Mouse (Mus musculus): ENCODE results near the gene Leo1. TPM values are rescaled to one million over a fixed set of nuclear protein-coding genes. Genes with fewer than 3 reads are reported as not detected.

Gene Leo1
- 46.8 and 49.2 TPM in 2 replicates for polyA plus RNA-seq (2015; fragmentation: Nextera tagmentation; extraction: Ambion mirVana)

GRCm38 (mm10) chr9:75440796-75441666 lies at the start of gene Leo1:
Gene Leo1 (plus strand): TSS chr9:75441524.
- Histone ChIP-seq H3K9me3 (no peaks in the 10 kb centered on the region), H3K9ac (replicated peaks) (peak within 1 kb of the TSS; percentile 90), H3K4me2 (replicated peaks) (peak within 1 kb of the TSS; percentile 89), H3K36me3 (peaks cover 14% of the 10 kb centered on the region), H3K27me3 (no peaks in the 10 kb centered on the region), H3K4me1 (replicated peaks) (peaks cover 15% of the 10 kb centered on the region), H3K4me3 (replicated peaks) (peak within 1 kb of the TSS; percentile 81), H3K27ac (peak within 1 kb of the TSS; percentile 84)
- WGBS: under 1% methylated on average over 45 of the region's 45 CpGs
- peak; percentile 95 for ATAC-seq

- ATAC-seq: no peak
- 81% methylated on average over 12 of the region's 12 CpGs for WGBS
- H3K9me3 ChIP-seq: no peaks in the 10 kb centered on the region
- H3K4me3 ChIP-seq (replicated peaks): no peak overlapping the region
- peaks cover 88% of the 10 kb centered on the region for H3K36me3 ChIP-seq
- H3K4me2 ChIP-seq (replicated peaks): no peak overlapping the region
- H3K27ac ChIP-seq: no peak overlapping the region
- H3K4me1 ChIP-seq (replicated peaks): no peaks in the 10 kb centered on the region
- H3K27me3 ChIP-seq: no peaks in the 10 kb centered on the region
- no peak overlapping the region for H3K9ac ChIP-seq (replicated peaks)
These were observed 48.1 kb upstream of the Leo1 start for GRCm38 (mm10) chr9:75393251-75393650.

- Histone ChIP-seq H3K36me3 (peaks cover 65% of the 10 kb centered on the region), H3K27me3 (no peaks in the 10 kb centered on the region), H3K9ac (replicated peaks) (no peak overlapping the region), H3K4me1 (replicated peaks) (peaks cover 6% of the 10 kb centered on the region; the same call in 1 of the 2 replicates), H3K4me2 (replicated peaks) (no peak overlapping the region), H3K4me3 (replicated peaks) (no peak overlapping the region), H3K27ac (no peak overlapping the region), H3K9me3 (no peaks in the 10 kb centered on the region)
- no peak for ATAC-seq
- 96% methylated on average over 6 of the region's 6 CpGs for WGBS
These were observed 45.4 kb upstream of the Leo1 start for GRCm38 (mm10) chr9:75395971-75396370.

GRCm38 (mm10) chr9:75399069-75399468 lies 42.3 kb upstream of the Leo1 start:
- Histone ChIP-seq H3K9ac (replicated peaks) (no peak overlapping the region), H3K27ac (no peak overlapping the region), H3K4me1 (replicated peaks) (peaks cover 34% of the 10 kb centered on the region), H3K9me3 (no peaks in the 10 kb centered on the region), H3K36me3 (peaks cover 35% of the 10 kb centered on the region), H3K27me3 (no peaks in the 10 kb centered on the region), H3K4me2 (replicated peaks) (no peak overlapping the region), H3K4me3 (replicated peaks) (no peak overlapping the region)
- no peak for ATAC-seq
- WGBS: 95% methylated on average over 4 of the region's 4 CpGs

- no peak overlapping the region for H3K4me2 ChIP-seq (replicated peaks)
- H3K27me3 ChIP-seq: no peaks in the 10 kb centered on the region
- H3K4me3 ChIP-seq (replicated peaks): no peak overlapping the region
- peaks cover 47% of the 10 kb centered on the region for H3K4me1 ChIP-seq (replicated peaks)
- H3K27ac ChIP-seq: no peak overlapping the region
- 70% methylated on average over 5 of the region's 5 CpGs for WGBS
- no peaks in the 10 kb centered on the region for H3K9me3 ChIP-seq
- no peak overlapping the region for H3K9ac ChIP-seq (replicated peaks)
- H3K36me3 ChIP-seq: peaks cover 21% of the 10 kb centered on the region
- no peak for ATAC-seq
These were observed 40.7 kb upstream of the Leo1 start for GRCm38 (mm10) chr9:75400639-75401038.

- WGBS: 87% methylated on average over 20 of the region's 20 CpGs
- Histone ChIP-seq H3K9me3 (no peaks in the 10 kb centered on the region), H3K27ac (0 out of 2 replicates have a peak overlapping the region, but pooled peaks have one; percentile 25), H3K27me3 (no peaks in the 10 kb centered on the region), H3K36me3 (peaks cover 11% of the 10 kb centered on the region), H3K4me2 (replicated peaks) (no peak overlapping the region), H3K4me3 (replicated peaks) (no peak overlapping the region), H3K9ac (replicated peaks) (no peak overlapping the region), H3K4me1 (replicated peaks) (peaks cover 59% of the 10 kb centered on the region)
- no peak for ATAC-seq
These were observed 39.5 kb upstream of the Leo1 start for GRCm38 (mm10) chr9:75401593-75402504.

- Histone ChIP-seq H3K4me3 (replicated peaks) (no peak overlapping the region), H3K4me2 (replicated peaks) (no peak overlapping the region), H3K9ac (replicated peaks) (no peak overlapping the region), H3K9me3 (no peaks in the 10 kb centered on the region), H3K36me3 (no peaks in the 10 kb centered on the region), H3K4me1 (replicated peaks) (peaks cover 73% of the 10 kb centered on the region), H3K27ac (no peak overlapping the region), H3K27me3 (no peaks in the 10 kb centered on the region)
- no peak for ATAC-seq
- WGBS: 81% methylated on average over 3 of the region's 3 CpGs
These were observed 37.8 kb upstream of the Leo1 start for GRCm38 (mm10) chr9:75403520-75403919.

GRCm38 (mm10) chr9:75406121-75406520 lies 35.2 kb upstream of the Leo1 start:
- Histone ChIP-seq H3K9me3 (no peaks in the 10 kb centered on the region), H3K4me3 (replicated peaks) (no peak overlapping the region), H3K27me3 (no peaks in the 10 kb centered on the region), H3K36me3 (no peaks in the 10 kb centered on the region), H3K27ac (no peak overlapping the region), H3K4me2 (replicated peaks) (no peak overlapping the region), H3K9ac (replicated peaks) (no peak overlapping the region), H3K4me1 (replicated peaks) (peaks cover 76% of the 10 kb centered on the region)
- WGBS: 91% methylated on average over 2 of the region's 2 CpGs
- no peak for ATAC-seq

GRCm38 (mm10) chr9:75407803-75408202 lies 33.5 kb upstream of the Leo1 start:
- Histone ChIP-seq H3K4me1 (replicated peaks) (peaks cover 63% of the 10 kb centered on the region), H3K27ac (no peak overlapping the region), H3K9ac (replicated peaks) (peak overlapping the region; percentile 61)

GRCm38 (mm10) chr9:75408204-75408826 lies 33.0 kb upstream of the Leo1 start:
- 4% methylated on average over 11 of the region's 11 CpGs for WGBS
- Histone ChIP-seq H3K9me3 (no peaks in the 10 kb centered on the region), H3K27ac (0 out of 2 replicates have a peak overlapping the region, but pooled peaks have one; percentile 99), H3K4me1 (replicated peaks) (peaks cover 60% of the 10 kb centered on the region), H3K9ac (replicated peaks) (peak overlapping the region; percentile 98), H3K36me3 (no peaks in the 10 kb centered on the region), H3K4me2 (replicated peaks) (peak overlapping the region; percentile 65), H3K27me3 (no peaks in the 10 kb centered on the region), H3K4me3 (replicated peaks) (peak overlapping the region; percentile 94)
- no peak for ATAC-seq

More at GRCm38 (mm10) chr9:75407803-75408202, 33.5 kb upstream of the Leo1 start:
- peak overlapping the region; percentile 65 for H3K4me2 ChIP-seq (replicated peaks)
- ATAC-seq: no peak
- H3K9me3 ChIP-seq: no peaks in the 10 kb centered on the region
- WGBS: 16% methylated on average over 10 of the region's 10 CpGs
- H3K27me3 ChIP-seq: no peaks in the 10 kb centered on the region
- peak overlapping the region; percentile 94 for H3K4me3 ChIP-seq (replicated peaks)
- no peaks in the 10 kb centered on the region for H3K36me3 ChIP-seq

GRCm38 (mm10) chr9:75409031-75409851 lies 32.1 kb upstream of the Leo1 start:
- Histone ChIP-seq H3K27me3 (no peaks in the 10 kb centered on the region), H3K4me1 (replicated peaks) (peaks cover 53% of the 10 kb centered on the region), H3K9me3 (no peaks in the 10 kb centered on the region), H3K4me3 (replicated peaks) (peak overlapping the region; percentile 94), H3K4me2 (replicated peaks) (peak overlapping the region; percentile 65), H3K36me3 (no peaks in the 10 kb centered on the region), H3K9ac (replicated peaks) (peak overlapping the region; percentile 98), H3K27ac (peak overlapping the region; percentile 99)
- WGBS: under 1% methylated on average over 64 of the region's 90 CpGs
- peak; percentile 93 for ATAC-seq

All from midbrain, embryonic 13.5 days (tissue).